Mouse (Mus musculus) olfactory bulb, adult 2 months (tissue): ENCODE results near the gene Mapkapk2.

Experiments
- CTCF ChIP-seq: fragments of 200-500 bp; IDR thresholded peaks from 2 replicates; pipeline ENCODE4 v1.5.1; 2012; ENCODE audit warnings: low read depth, mild to moderate bottlenecking, low read length, moderate library complexity; ENCODE audit not compliant: insufficient read depth
- POLR2A ChIP-seq: fragments of 200-500 bp; IDR thresholded peaks from 2 replicates; pipeline ENCODE4 v1.6.1; 2012; ENCODE audit warnings: mild to moderate bottlenecking, low read depth, low read length, moderate library complexity; ENCODE audit not compliant: insufficient read depth

DNA sequence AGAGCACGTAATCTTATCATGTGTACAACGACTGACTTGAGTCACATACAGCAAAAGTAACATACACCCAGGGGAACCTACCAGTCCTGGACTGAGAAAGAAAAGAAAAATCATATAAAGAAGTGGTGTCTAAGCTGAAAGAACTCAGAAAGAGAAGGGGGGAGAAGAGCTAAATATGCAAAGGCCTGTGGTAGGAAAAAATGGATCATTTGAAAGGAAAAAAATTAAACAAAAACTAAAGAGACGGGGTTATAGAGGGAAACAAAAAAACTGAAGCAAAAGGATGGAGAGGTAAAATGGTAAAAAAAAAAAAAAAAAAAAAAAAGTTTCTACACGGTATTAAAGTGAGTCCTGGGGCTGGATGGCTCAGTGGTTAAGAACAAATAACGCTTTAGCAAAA lies 83.7 kb downstream of the Mapkapk2 start:
- TF ChIP-seq CTCF (no peak), POLR2A (no peak)
